Mouse (Mus musculus): ENCODE data around the gene Mamdc2.

- TF ChIP-seq CTCF (IDR thresholded peaks at IDR 0.05; ENCODE audit: low read depth, low read length) (no peak), POLR2A (IDR thresholded peaks at IDR 0.05; ENCODE audit: extremely low read depth, insufficient read depth, low read length) (no peak)
These were observed 46.6 kb downstream of the Mamdc2 start for GRCm38 (mm10) chr19:23401469-23402135.
